Mouse (Mus musculus) A20 (cell line): ENCODE measurements at regions not wholly inside any gene's neighbourhood (a gene's known extent, or its start where the extent isn't known, plus 50 kb on each side); places are given as distances from the start of the nearest gene placed in this dataset.
"Not testable (repeated sequence)": the region's sequence is repeated elsewhere in the genome, so short reads cannot be mapped to it uniquely, and the experiment has no call there.

Experiments
- DNase-seq: peaks from one replicate; pipeline ENCODE4 v3.0.0-alpha.2; 2011; ENCODE audit warnings: low read depth, low spot score

DNA sequence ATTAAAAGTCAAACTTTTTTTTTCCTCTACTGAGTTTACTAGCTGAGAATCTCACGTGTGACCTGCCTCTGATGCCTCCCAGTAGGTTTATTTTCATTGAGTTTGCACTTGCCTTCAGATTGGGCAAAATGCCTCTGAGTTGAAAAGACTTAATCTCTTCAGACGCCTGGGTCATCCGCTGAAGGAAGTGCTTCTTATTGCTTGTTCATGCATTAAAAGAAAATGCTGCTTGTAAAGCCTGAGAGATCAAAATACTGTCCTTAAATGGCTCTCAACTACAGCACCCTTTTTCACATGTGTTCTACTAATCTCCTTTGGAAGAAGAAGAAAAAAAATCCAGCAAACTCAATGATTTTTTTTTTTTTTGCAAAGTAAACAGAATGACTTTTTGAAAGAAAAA lies 351.5 kb downstream of the Kcnh5 start:
- no peak for DNase-seq

GRCm38 (mm10) chr12:74824735-74825494 lies 352.2 kb downstream of the Kcnh5 start:
- DNase-seq = no peak

DNA sequence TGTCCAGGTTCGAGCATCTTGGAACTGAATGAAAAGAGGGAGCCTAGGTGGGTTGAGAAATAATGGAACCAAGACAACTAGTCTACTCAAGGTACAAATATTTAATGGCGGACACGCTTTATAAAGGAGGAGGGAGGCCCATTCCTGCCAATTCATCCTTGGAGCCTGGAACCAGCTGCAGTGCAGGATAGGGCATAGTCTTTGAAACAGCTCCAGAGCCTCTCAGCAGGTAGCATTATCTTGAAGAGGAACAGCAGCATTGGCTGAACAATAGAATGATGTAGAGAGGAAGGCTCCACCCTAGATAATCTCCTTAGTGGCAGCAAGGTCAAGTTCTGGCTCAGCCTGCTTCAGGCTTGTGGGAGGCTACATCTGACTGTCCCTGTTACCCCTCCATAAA lies 361.0 kb downstream of the Kcnh5 start:
- DNase-seq = not testable (repeated sequence)

- not testable (repeated sequence) for DNase-seq
Measured at GRCm38 (mm10) chr12:74808571-74808970, 368.6 kb downstream of the Kcnh5 start.

DNA sequence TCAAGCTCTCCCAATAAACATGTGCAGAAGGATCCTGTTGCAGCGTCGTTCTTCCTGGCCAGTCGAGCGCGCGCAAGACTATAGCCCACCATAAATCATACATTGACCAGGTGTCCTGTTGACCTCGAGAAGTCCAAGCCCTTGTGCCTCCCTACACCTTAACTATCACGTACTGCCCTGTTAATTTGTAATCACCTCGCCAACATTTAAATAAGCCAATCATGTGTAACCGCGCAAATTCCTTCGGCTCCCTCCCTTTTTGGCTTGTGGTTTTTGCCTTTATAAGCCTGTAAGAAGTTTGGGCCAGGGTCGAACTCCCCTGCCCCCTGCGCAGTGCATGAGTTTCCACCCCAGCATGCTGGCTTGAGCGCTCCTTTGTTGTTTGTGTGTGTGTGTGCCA lies 369.2 kb downstream of the Kcnh5 start:
- not testable (repeated sequence) for DNase-seq

- DNase-seq = peak; percentile 15
Measured at GRCm38 (mm10) chr12:74803740-74804512, 373.2 kb downstream of the Kcnh5 start.

DNA sequence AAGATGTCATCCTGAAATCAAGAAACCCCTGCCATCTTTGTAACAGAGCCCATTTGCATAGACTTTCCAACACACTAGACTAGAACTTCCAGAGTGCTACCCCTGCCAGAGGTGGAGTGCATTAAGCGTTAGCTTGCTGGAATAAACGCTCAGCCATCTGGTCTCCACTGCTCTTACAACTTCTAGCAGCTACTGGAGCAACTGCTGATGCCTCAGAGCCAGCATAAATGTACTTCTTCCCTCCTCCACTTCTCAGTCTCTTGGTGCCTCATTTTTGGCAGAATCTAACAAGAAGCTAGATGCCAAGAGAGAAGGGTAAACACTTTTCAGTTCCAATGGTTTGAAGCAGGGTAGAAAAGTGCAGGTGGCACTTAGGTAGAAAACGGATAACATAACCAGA lies 385.1 kb downstream of the Kcnh5 start:
- DNase-seq = no peak

GRCm38 (mm10) chr12:74762284-74762683 lies 414.8 kb downstream of the Kcnh5 start:
- DNase-seq = no peak

GRCm38 (mm10) chr12:74745051-74745450 lies 428.9 kb upstream of the Gm11042 start:
- DNase-seq = no peak

- no peak for DNase-seq
Measured at GRCm38 (mm10) chr12:74728866-74729265, 412.7 kb upstream of the Gm11042 start.

- no peak for DNase-seq
Measured at GRCm38 (mm10) chr12:74679149-74679548, 363.0 kb upstream of the Gm11042 start.

- DNase-seq = no peak
Measured at GRCm38 (mm10) chr12:74677835-74678234, 361.6 kb upstream of the Gm11042 start.

DNA sequence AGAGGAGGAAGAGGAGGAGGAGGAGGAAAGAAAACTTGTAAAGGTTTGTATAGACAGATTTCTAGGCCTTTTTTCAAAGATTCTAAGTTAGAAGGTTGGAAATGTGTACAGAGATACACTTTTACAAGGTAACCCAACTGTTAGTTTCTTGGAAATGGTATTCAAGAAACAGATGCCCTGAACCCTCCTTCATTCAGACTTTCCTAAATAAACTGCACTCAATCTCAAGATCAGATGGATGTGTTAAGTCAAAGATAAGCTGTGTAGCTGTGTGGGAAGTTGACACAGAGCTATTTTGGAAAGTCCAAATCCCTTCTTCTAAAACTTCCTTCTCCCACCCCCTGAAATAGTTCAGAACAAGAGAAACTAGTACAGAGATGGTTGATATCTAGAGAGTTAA lies 342.2 kb upstream of the Gm11042 start:
- DNase-seq = no peak

DNA sequence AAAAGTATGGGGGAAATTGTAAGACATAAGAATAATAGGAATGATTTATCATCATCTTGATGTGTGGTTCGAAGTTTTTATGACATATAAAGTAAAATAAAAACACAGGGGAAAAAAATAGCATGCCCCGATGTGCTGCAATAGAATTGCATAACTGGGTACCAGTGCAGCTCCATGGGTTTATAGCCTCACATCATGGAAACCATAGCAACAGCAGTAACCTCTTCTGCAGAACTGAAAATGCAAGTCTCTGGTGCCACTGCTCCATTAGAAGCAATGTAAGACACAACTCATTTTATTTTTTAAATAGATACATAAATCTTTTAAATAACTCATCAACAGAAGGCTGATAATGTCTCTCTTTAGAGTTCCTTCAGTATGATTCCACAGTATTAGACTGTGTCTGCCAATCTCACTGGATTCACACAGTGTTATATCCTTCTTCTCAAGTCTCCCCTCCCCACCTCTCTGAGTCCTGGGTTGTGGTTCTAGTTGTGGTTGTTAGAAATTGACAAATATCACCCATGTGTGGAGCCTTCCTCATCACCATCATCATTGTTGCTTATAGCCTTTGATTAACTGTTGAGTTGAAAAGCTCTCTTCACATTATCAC lies 340.9 kb upstream of the Gm11042 start:
- DNase-seq = no peak

DNA sequence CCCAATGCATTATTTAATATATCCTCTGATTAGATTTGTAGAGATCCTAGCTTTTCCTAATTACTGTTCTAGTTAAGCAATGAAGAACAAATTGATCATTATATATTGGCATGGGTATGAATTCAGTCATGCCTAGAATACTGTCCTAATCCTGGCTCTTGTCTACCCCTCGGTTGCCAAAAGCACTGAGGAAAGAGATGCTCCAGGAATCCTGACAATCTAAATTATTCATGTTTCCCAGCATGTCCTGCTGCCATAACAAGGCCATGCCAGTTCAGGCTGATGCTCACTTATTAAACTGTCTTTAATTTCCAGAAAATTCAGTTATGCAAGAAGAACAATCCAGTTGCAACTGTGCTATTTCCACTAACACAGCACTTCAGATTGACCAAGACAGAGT lies 335.1 kb upstream of the Gm11042 start:
- DNase-seq = no peak

DNA sequence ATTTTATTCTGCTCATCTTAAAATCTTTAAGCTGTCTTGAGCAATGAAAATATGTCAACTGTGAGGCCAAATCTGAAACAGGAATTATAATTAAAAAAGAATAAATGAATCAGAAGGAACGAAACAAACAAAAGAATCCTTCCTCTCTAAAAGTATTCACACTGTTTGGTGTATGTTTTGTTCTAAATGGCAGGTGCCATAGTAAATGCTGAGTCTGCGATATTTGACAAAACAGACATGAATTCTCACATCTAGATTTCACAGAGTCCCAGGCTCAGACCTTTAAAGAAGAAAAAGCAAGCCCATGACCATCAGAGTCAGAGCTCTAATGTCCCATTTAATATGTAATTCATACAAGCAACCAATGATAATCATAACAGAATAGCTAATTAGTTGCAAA lies 316.6 kb upstream of the Gm11042 start:
- no peak for DNase-seq

DNA sequence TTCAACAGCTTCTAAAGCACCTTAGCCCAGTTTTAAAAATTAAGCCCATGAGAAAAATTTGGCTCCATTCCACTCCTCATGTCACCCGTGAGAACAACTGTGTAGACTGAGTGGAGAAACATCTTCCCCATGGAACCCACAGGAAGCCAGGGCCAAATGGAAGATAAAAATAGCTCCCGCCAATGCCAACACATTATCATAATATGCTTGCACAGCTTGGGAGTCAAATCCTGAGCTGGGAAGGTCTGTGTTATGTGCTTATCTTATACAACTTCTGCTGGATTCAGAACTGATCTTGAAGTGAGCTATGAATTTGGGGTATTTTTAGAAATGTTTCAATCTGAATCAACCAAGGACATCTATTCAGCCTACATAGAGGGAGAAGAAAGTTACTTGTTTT lies 279.0 kb upstream of the Gm11042 start:
- no peak for DNase-seq

DNA sequence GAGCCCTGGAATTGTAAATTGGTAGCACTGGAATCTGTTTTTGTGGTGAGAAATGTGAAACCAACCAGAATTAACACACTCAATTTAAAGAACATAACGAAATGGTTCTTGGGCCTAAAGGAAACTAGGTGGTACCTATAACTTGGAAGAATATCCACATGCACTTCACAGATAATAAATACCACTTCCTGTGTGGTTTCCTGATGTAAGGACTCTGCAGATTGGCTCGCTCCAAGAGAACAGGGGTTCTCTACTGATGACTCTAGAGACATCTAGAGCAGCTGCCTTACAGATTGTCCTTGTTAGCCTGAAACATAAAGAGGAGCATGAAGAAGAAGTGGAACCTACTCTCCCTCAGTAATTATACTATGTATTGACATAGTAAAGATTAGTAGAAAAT lies 238.4 kb upstream of the Gm11042 start:
- no peak for DNase-seq

- no peak for DNase-seq
Measured at GRCm38 (mm10) chr12:74544172-74544571, 228.0 kb upstream of the Gm11042 start.

- DNase-seq = no peak
Measured at GRCm38 (mm10) chr12:74534882-74535281, 218.7 kb upstream of the Gm11042 start.

- no peak for DNase-seq
Measured at GRCm38 (mm10) chr12:74528983-74529566, 212.9 kb upstream of the Gm11042 start.

- no peak for DNase-seq
Measured at GRCm38 (mm10) chr12:74527190-74527621, 211.0 kb upstream of the Gm11042 start.
